Mouse (Mus musculus) liver, embryonic 13.5 days (tissue): ENCODE results near the gene Arhgap44. TPM values are rescaled to one million over a fixed set of nuclear protein-coding genes. Genes with fewer than 3 reads are reported as not detected.

Source experiments
- ATAC-seq: fragments of 200-750 bp; cut with Nextera tagmentation; 2 replicates; pipeline ENCODE4 v1.8.0; 2017; ENCODE audit warnings: low read depth, mild to moderate bottlenecking, moderate number of reproducible peaks, moderate library complexity
- DNase-seq: peaks from one replicate; pipeline ENCODE4 v3.0.0; 2022
- H3K27ac ChIP-seq: fragments of 300-500 bp; sonication (generic); 2 replicates; pipeline ENCODE4 v1.5.1; 2015; ENCODE audit warnings: moderate library complexity, mild to moderate bottlenecking, inconsistent platforms
- H3K27me3 ChIP-seq: fragments of 300-500 bp; sonication (generic); 2 replicates; pipeline ENCODE4 v1.6.1; 2015; ENCODE audit warnings: mild to moderate bottlenecking, inconsistent platforms
- H3K36me3 ChIP-seq: fragments of 300-500 bp; sonication (generic); 2 replicates; pipeline ENCODE4 v1.6.1; 2015; ENCODE audit warnings: mild to moderate bottlenecking, inconsistent platforms
- H3K4me1 ChIP-seq: fragments of 300-500 bp; sonication (generic); replicated peaks from 2 replicates; pipeline ENCODE4 v1.6.1; 2015; ENCODE audit warnings: inconsistent platforms
- H3K4me2 ChIP-seq: fragments of 300-500 bp; sonication (generic); 2 replicates; pipeline ENCODE4 v1.6.1; 2015; ENCODE audit warnings: inconsistent platforms, mild to moderate bottlenecking, moderate library complexity
- H3K4me3 ChIP-seq: fragments of 300-500 bp; sonication (generic); replicated peaks from 2 replicates; pipeline ENCODE4 v1.5.1; 2015; ENCODE audit warnings: mild to moderate bottlenecking, inconsistent platforms
- H3K9ac ChIP-seq: fragments of 300-500 bp; sonication (generic); 2 replicates; pipeline ENCODE4 v1.6.1; 2015; ENCODE audit warnings: mild to moderate bottlenecking, inconsistent platforms
- H3K9me3 ChIP-seq: fragments of 300-500 bp; sonication (generic); replicated peaks from 2 replicates; pipeline ENCODE4 v1.6.1; 2016; ENCODE audit warnings: inconsistent platforms
- WGBS: fragments of 180-500 bp; shearing (Covaris S2); methylation state at CpG from one replicate; pipeline ENCODE4 v1.1.7; 2015; ENCODE audit not compliant: insufficient replicate concordance; 5-methylcytosine and 5-hydroxymethylcytosine counted together
- polyA plus RNA-seq: library from polyadenylated mRNA; unstranded; fragments of >200 nt; fragmentation: Nextera tagmentation; extraction: Ambion mirVana; gene quantifications from 2 replicates; pipeline ENCODE4 v1.2.1, GENCODE M21; 2015

The Arhgap44 gene
- polyA plus RNA-seq, 1 experiment from 2014 or later = 0.66 TPM

DNA sequence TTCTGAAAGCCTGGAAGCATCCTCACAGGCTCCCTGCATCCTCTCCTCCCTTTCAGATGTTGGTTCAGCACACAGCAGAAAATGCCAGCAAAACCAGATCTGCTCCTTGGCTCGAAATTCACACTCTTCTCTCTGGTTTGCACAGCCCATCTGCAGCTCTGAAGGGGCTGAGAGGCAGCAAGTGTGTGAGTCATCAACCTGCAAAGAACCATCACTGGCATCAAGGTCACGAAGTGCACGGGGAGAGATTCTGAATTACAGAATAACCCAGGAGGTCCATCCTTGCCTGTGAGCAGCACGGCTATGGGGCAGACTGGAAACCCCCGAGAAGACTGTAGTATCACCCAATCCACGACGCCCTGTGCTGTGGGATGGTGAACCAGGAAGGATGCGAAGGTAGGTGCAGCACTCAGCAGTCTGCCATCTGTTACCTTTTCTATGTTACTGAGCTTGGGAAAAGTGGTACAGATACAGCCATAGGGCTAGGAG is 27.5 kb downstream of the Arhgap44 start:
- ATAC-seq = no peak
- 58% methylated on average over 8 of the region's 8 CpGs for WGBS

DNA sequence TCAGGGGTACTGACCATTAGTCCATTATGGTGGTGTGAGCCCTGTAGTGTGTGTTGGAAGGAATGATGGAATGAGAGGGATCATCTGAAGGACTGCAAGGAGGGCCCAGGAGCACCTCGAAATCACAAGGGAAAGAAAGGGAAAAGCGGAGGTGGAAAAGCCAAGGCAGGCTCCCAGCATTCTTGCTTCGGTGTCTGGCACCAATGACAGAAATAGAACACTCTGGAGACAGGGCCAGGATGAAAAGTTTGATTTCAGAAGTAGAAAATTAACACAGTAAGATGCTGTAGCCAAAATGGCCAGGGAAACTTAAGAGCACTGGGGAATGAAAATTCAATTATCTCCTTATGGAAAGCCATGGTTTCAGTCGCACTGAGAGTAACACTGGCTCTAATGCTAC is 29.1 kb downstream of the Arhgap44 start:
- WGBS = 68% methylated on average over 4 of the region's 4 CpGs
- no peak for DNase-seq

More for the DNA sequence above, 27.5 kb downstream of the Arhgap44 start:
- no peak overlapping the region for H3K4me3 ChIP-seq
- DNase-seq = no peak
- H3K27me3 ChIP-seq = no peaks in the 10 kb centered on the region
- H3K4me1 ChIP-seq = no peaks in the 10 kb centered on the region
- no peaks in the 10 kb centered on the region for H3K9me3 ChIP-seq
- H3K27ac ChIP-seq = no peak overlapping the region
- no peak overlapping the region for H3K9ac ChIP-seq
- no peaks in the 10 kb centered on the region for H3K36me3 ChIP-seq
- H3K4me2 ChIP-seq = no peak overlapping the region

DNA sequence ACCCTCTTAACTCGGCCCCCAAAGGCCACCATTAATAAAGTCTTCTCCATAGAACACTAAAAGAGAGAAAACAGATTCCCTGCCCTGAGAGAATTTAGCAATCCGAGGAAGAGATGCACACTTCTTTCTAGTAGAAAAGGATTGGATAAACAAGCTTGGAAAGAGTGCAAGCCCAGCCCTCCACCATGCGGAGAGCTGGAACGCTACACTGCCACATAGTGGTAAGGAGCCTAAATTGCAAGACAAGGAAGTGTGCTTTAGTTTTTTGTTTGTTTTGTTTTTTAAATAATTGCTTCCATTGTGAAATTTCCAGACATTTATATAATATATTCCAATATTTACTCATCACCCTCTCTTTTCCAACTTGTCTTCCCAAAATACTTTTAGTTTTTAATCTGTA is 33.7 kb downstream of the Arhgap44 start:
- DNase-seq (no peak), ATAC-seq (no peak)
- 64% methylated on average over 4 of the region's 4 CpGs for WGBS
- H3K36me3 ChIP-seq = no peaks in the 10 kb centered on the region
- no peaks in the 10 kb centered on the region for H3K9me3 ChIP-seq
- no peak overlapping the region for H3K27ac ChIP-seq
- no peak overlapping the region for H3K4me2 ChIP-seq
- H3K27me3 ChIP-seq = no peaks in the 10 kb centered on the region
- H3K4me1 ChIP-seq = no peaks in the 10 kb centered on the region
- no peak overlapping the region for H3K4me3 ChIP-seq
- no peak overlapping the region for H3K9ac ChIP-seq

More for the DNA sequence above, 29.1 kb downstream of the Arhgap44 start:
- Histone ChIP-seq H3K4me1 (no peaks in the 10 kb centered on the region), H3K4me2 (no peak overlapping the region), H3K9me3 (no peaks in the 10 kb centered on the region), H3K27me3 (no peaks in the 10 kb centered on the region), H3K4me3 (no peak overlapping the region), H3K9ac (no peak overlapping the region), H3K27ac (no peak overlapping the region), H3K36me3 (no peaks in the 10 kb centered on the region)
- ATAC-seq = no peak

DNA sequence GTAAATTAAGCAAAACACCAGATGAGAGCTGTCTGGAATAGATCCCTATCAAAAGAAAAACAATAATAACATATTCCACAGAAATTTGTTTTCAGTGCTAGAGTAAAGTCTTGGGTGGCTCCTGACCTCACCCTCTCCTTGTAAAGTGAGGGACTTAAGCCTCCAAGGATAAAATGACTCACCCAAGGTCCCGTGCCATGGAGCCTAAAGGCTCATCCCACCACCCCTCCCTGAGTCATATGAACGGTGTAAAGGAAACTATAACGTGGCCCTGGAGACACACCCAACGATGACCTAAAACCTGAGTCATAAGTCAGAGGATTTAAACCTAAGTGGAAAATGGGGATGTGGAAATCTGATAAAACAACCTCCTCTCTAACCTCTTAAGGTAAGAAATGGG is 34.1 kb downstream of the Arhgap44 start:
- H3K9me3 ChIP-seq = no peaks in the 10 kb centered on the region
- 74% methylated on average over 4 of the region's 4 CpGs for WGBS
- H3K4me2 ChIP-seq = no peak overlapping the region
- H3K4me3 ChIP-seq = no peak overlapping the region
- no peaks in the 10 kb centered on the region for H3K27me3 ChIP-seq
- H3K9ac ChIP-seq = no peak overlapping the region
- ATAC-seq (no peak), DNase-seq (no peak)
- H3K4me1 ChIP-seq = no peaks in the 10 kb centered on the region
- no peaks in the 10 kb centered on the region for H3K36me3 ChIP-seq
- H3K27ac ChIP-seq = no peak overlapping the region

GRCm38 (mm10) chr11:65126566-65126965 is 36.2 kb downstream of the Arhgap44 start:
- DNase-seq (no peak), ATAC-seq (no peak)
- WGBS = 68% methylated on average over 9 of the region's 9 CpGs
- Histone ChIP-seq H3K4me2 (no peak overlapping the region), H3K4me3 (no peak overlapping the region), H3K27ac (no peak overlapping the region), H3K9me3 (no peaks in the 10 kb centered on the region), H3K27me3 (no peaks in the 10 kb centered on the region), H3K9ac (no peak overlapping the region), H3K4me1 (no peaks in the 10 kb centered on the region), H3K36me3 (no peaks in the 10 kb centered on the region)

GRCm38 (mm10) chr11:65124913-65125418 is 37.8 kb downstream of the Arhgap44 start:
- H3K9ac ChIP-seq = no peak overlapping the region
- H3K36me3 ChIP-seq = no peaks in the 10 kb centered on the region
- no peak overlapping the region for H3K4me2 ChIP-seq
- no peaks in the 10 kb centered on the region for H3K27me3 ChIP-seq
- ATAC-seq (no peak), DNase-seq (no peak)
- no peaks in the 10 kb centered on the region for H3K4me1 ChIP-seq
- H3K9me3 ChIP-seq = no peaks in the 10 kb centered on the region
- H3K4me3 ChIP-seq = no peak overlapping the region
- WGBS = 64% methylated on average over 8 of the region's 8 CpGs
- no peak overlapping the region for H3K27ac ChIP-seq

DNA sequence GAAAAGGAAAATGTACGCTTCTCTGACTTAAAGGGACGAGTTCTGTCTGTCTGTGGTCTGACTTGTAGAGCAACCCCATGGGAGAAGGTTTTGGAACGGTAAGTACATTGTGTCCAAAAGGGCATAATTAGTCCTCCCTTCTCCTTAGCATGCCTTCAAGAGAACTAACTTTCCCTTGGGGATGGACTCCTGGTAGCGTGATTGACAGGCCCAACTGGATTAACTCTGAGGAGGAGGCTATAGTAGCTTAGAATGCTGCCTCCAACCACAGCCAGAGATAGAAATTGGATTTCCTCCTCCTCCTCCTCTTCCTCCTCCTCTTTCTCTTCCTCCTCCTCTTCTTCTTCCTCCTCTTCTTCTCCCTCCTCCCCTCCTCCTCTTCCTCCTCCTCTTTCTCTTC is 42.5 kb downstream of the Arhgap44 start:
- no peak for ATAC-seq

DNA sequence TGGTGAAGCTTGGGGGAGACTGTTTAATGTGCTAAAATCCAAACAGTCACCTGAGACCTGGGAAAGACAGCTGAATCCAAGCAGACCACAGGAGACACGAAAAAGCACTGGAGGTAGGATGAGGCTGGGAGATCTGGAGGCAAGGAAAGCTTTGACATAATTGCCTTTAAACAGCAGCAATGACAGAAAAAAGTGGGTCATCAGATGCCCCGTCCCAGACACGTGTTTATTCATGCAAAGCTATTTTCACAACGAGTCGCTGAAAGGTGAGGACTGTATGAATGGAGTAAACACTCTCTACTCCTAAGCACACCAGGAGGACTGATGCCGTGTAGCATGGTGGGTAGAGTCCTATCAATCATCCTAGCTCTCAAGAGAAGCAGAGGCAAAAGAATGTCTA is 47.0 kb downstream of the Arhgap44 start:
- H3K36me3 ChIP-seq = no peaks in the 10 kb centered on the region
- no peak overlapping the region for H3K27ac ChIP-seq
- H3K27me3 ChIP-seq = no peaks in the 10 kb centered on the region
- no peak overlapping the region for H3K9ac ChIP-seq
- 60% methylated on average over 6 of the region's 6 CpGs for WGBS
- H3K4me2 ChIP-seq = no peak overlapping the region
- DNase-seq = no peak
- no peaks in the 10 kb centered on the region for H3K4me1 ChIP-seq
- H3K4me3 ChIP-seq = no peak overlapping the region
- ATAC-seq = no peak
- no peaks in the 10 kb centered on the region for H3K9me3 ChIP-seq

More for the DNA sequence above, 42.5 kb downstream of the Arhgap44 start:
- no peak overlapping the region for H3K4me3 ChIP-seq
- H3K27ac ChIP-seq = no peak overlapping the region
- no peaks in the 10 kb centered on the region for H3K27me3 ChIP-seq
- H3K4me1 ChIP-seq = no peaks in the 10 kb centered on the region
- DNase-seq = no peak
- H3K36me3 ChIP-seq = no peaks in the 10 kb centered on the region
- no peak overlapping the region for H3K4me2 ChIP-seq
- 61% methylated on average over 4 of the region's 4 CpGs for WGBS
- no peaks in the 10 kb centered on the region for H3K9me3 ChIP-seq
- no peak overlapping the region for H3K9ac ChIP-seq

- ATAC-seq = no peak
- H3K4me2 ChIP-seq = no peak overlapping the region
- H3K36me3 ChIP-seq = no peaks in the 10 kb centered on the region
- 54% methylated on average over 4 of the region's 4 CpGs for WGBS
- H3K27ac ChIP-seq = no peak overlapping the region
- DNase-seq = no peak
- no peak overlapping the region for H3K4me3 ChIP-seq
- H3K9ac ChIP-seq = no peak overlapping the region
- no peaks in the 10 kb centered on the region for H3K27me3 ChIP-seq
- H3K9me3 ChIP-seq = no peaks in the 10 kb centered on the region
- no peaks in the 10 kb centered on the region; the same call in 1 of the 2 replicates for H3K4me1 ChIP-seq
Observed at GRCm38 (mm10) chr11:65112086-65112485, 50.7 kb downstream of the Arhgap44 start.

DNA sequence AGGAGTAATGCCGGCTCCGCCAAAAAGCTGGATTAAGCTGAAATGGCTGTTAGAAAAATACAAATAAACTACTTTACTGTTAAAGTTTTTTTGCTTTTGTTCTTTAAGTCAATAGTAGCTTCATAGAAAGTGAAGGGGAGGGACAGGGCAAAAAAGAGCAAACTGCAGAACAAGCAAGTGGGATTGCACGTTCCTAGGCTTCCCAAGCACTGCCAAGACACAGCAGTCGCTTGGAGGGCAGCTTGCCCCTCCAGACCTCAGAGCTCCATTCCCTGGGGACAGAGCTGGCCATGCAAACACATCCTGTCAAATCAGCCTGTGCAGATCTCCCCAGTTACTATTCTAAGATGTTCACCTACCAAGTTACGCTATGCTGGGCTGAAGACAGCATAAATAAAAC is 51.1 kb downstream of the Arhgap44 start:
- Histone ChIP-seq H3K4me1 (no peaks in the 10 kb centered on the region; the same call in 1 of the 2 replicates), H3K9ac (no peak overlapping the region), H3K4me3 (no peak overlapping the region), H3K27me3 (no peaks in the 10 kb centered on the region), H3K36me3 (no peaks in the 10 kb centered on the region), H3K9me3 (no peaks in the 10 kb centered on the region), H3K27ac (no peak overlapping the region), H3K4me2 (no peak overlapping the region)
- DNase-seq = no peak
- WGBS = 67% methylated on average over 5 of the region's 5 CpGs
- ATAC-seq = no peak

- Histone ChIP-seq H3K4me2 (no peak overlapping the region), H3K4me1 (no peaks in the 10 kb centered on the region; the same call in 1 of the 2 replicates), H3K9me3 (no peaks in the 10 kb centered on the region), H3K4me3 (no peak overlapping the region), H3K27ac (no peak overlapping the region), H3K36me3 (no peaks in the 10 kb centered on the region), H3K27me3 (no peaks in the 10 kb centered on the region), H3K9ac (no peak overlapping the region)
- ATAC-seq (no peak), DNase-seq (no peak)
- 67% methylated on average over 10 of the region's 10 CpGs for WGBS
Observed at GRCm38 (mm10) chr11:65110058-65110457, 52.7 kb downstream of the Arhgap44 start.

DNA sequence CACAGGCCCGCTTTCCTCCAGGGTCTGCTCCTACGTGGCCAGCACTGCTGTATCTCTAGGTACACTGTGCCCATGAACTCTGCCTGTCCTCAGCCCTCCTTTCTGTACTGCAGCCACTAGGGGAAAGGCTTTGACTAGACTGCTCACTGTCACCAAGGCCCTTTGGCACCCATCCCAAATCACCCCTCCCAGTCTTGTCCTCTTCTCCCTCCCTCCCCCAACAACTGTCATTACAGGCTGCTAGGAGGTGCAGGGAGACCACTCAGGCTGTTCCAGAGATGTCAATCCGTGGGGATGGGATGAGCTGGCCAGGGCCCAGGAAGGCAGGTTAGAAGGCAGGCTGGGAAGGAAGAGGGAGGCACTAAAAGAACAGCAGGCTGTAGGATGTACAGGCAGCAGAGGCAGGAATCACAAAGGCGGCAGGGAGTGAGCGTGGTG is 55.0 kb downstream of the Arhgap44 start:
- Histone ChIP-seq H3K9me3 (no peaks in the 10 kb centered on the region), H3K4me1 (no peaks in the 10 kb centered on the region; the same call in 1 of the 2 replicates), H3K27me3 (no peaks in the 10 kb centered on the region), H3K9ac (no peak overlapping the region), H3K27ac (no peak overlapping the region), H3K4me3 (no peak overlapping the region), H3K36me3 (no peaks in the 10 kb centered on the region), H3K4me2 (no peak overlapping the region)
- 66% methylated on average over 5 of the region's 5 CpGs for WGBS
- ATAC-seq (no peak), DNase-seq (no peak)
